Mouse (Mus musculus): ENCODE measurements around the gene Pgrmc2. TPM values are rescaled to one million over a fixed set of nuclear protein-coding genes. Genes with fewer than 3 reads are reported as not detected.

The Pgrmc2 gene
- polyA plus RNA-seq, 1 experiment from 2014 or later, result 23.2 TPM

DNA sequence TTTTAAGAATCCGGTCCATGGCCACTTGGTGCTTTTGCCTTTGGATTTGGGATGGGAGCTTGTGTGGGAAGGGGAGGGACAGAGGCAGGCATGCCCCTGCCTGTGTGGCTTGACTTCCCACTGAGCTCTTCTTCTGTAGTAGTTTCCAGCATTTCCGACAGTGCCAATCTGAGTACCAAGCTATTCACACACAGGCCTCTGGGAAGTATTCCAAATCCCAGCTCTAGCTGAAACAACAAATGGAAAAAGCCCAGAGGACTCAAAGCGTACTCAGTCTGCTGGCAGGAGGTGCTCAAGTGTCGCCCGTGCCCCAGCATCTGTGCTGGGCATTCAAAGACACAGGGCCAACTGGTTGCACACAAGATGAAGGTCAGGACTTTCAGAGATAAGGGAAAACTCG lies 60.9 kb downstream of the Pgrmc2 start:
- no peak overlapping the region for H3K4me2 ChIP-seq (replicated peaks)
- no peak overlapping the region for H3K4me3 ChIP-seq (replicated peaks; ENCODE audit: low read length)
- H3K9me3 ChIP-seq (ENCODE audit: control insufficient read depth, low read length), result no peaks in the 10 kb centered on the region
- H3K27me3 ChIP-seq (ENCODE audit: control insufficient read depth, insufficient read depth, low read length), result no peaks in the 10 kb centered on the region
- 57% methylated on average over 6 of the region's 6 CpGs for WGBS
- H3K9ac ChIP-seq, result no peak overlapping the region
- DNase-seq (ENCODE audit: low spot score), result peak; percentile 40
- no peak overlapping the region for H3K27ac ChIP-seq
- H3K36me3 ChIP-seq (replicated peaks; ENCODE audit: control insufficient read depth, insufficient read depth), result no peaks in the 10 kb centered on the region
- peak; percentile 65; the same call in 1 of the 2 replicates for ATAC-seq (ENCODE audit: low FRiP score)
- no peaks in the 10 kb centered on the region for H3K4me1 ChIP-seq (replicated peaks; ENCODE audit: control insufficient read depth, insufficient read depth, low read length)

DNA sequence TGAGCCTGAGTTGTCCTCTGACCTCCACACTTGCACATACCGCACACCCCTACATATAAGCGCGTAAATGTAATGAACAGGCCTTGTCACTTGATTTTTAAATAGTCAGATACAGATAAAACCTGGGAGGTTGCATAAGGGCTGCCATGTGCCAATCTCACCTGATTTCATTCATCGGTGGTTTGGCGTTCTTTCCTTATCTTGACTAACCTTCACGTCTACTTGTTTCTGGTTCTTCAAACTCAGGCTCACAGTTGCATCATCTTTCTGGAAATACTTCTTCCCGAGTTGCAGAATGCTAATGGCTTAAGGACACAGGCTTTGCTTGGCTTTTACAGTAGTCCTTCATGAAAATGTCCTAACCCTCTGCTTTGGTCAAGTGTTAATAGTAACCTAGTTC lies 62.2 kb downstream of the Pgrmc2 start:
- no peak for ATAC-seq (ENCODE audit: low FRiP score)
- WGBS, result 97% methylated on average over 7 of the region's 7 CpGs

DNA sequence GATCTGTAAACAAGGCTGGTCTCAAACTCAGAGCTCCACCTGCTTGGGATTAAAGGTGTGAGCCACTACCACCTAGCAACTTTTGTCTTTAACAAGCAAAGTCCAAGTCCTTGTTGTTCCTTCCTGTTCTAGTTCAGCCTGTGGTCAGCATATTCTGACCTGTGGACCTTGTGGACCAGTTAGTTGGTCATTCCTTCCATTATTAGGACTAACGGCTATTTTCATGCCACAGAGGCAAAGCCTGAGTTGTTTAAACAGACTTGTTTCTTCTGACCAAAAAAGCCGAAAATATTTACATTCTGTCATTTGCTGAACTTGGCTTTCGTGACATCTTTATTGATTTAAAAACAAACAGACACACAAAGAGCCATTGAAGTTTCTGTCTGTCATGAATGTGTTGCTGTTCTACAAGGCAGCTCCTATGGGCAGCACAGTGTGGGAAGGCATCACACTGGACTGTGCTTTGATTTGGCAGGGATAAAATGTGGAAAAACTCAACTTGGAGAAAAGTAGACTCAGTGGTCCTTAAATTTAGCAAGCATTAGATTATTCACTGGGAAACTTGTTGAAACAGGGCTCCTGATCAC lies 64.7 kb downstream of the Pgrmc2 start:
- Histone ChIP-seq H3K4me3 (replicated peaks; ENCODE audit: low read length) (no peak overlapping the region), H3K9me3 (ENCODE audit: control insufficient read depth, low read length) (no peaks in the 10 kb centered on the region), H3K36me3 (replicated peaks; ENCODE audit: control insufficient read depth, insufficient read depth) (no peaks in the 10 kb centered on the region), H3K4me1 (replicated peaks; ENCODE audit: control insufficient read depth, insufficient read depth, low read length) (no peaks in the 10 kb centered on the region), H3K4me2 (replicated peaks) (no peak overlapping the region), H3K27me3 (ENCODE audit: control insufficient read depth, insufficient read depth, low read length) (no peaks in the 10 kb centered on the region), H3K9ac (no peak overlapping the region), H3K27ac (no peak overlapping the region)
- 71% methylated on average over 3 of the region's 3 CpGs for WGBS
- no peak for DNase-seq (ENCODE audit: low spot score)
- ATAC-seq (ENCODE audit: low FRiP score), result no peak

More for the DNA sequence above, 62.2 kb downstream of the Pgrmc2 start:
- no peak overlapping the region for H3K4me2 ChIP-seq (replicated peaks)
- H3K4me1 ChIP-seq (replicated peaks; ENCODE audit: control insufficient read depth, insufficient read depth, low read length), result no peaks in the 10 kb centered on the region
- no peaks in the 10 kb centered on the region for H3K27me3 ChIP-seq (ENCODE audit: control insufficient read depth, insufficient read depth, low read length)
- no peaks in the 10 kb centered on the region for H3K9me3 ChIP-seq (ENCODE audit: control insufficient read depth, low read length)
- no peak overlapping the region for H3K27ac ChIP-seq
- no peaks in the 10 kb centered on the region for H3K36me3 ChIP-seq (replicated peaks; ENCODE audit: control insufficient read depth, insufficient read depth)
- no peak overlapping the region for H3K9ac ChIP-seq
- H3K4me3 ChIP-seq (replicated peaks; ENCODE audit: low read length), result no peak overlapping the region
- no peak for DNase-seq (ENCODE audit: low spot score)

Other genes starting within 250 kb of the Pgrmc2 start
- 12.7 and 13.3 TPM in 2 replicates for gene Mfsd8, start 236.2 kb downstream of the Pgrmc2 start, polyA plus RNA-seq (2014; fragmentation: Nextera tagmentation; extraction: Ambion mirVana)
- 10.7 and 11.3 TPM in 2 replicates for gene Abhd18, start 236.1 kb downstream of the Pgrmc2 start, polyA plus RNA-seq (2014; fragmentation: Nextera tagmentation; extraction: Ambion mirVana)
- 0.53 and 0.72 TPM in 2 replicates for gene 1700034I23Rik, start 180.5 kb downstream of the Pgrmc2 start, polyA plus RNA-seq (2014; fragmentation: Nextera tagmentation; extraction: Ambion mirVana)
- gene Larp1b, start 133.2 kb downstream of the Pgrmc2 start, polyA plus RNA-seq (2014; fragmentation: Nextera tagmentation; extraction: Ambion mirVana), result 4.7 and 5.0 TPM in 2 replicates